Mouse (Mus musculus): ENCODE results near the gene Ptch2. TPM values are rescaled to one million over a fixed set of nuclear protein-coding genes. Genes with fewer than 3 reads are reported as not detected.

The Ptch2 gene
- polyA plus RNA-seq, 1 experiment from 2014 or later: 2.1 TPM

- Histone ChIP-seq H3K9ac (ENCODE audit: low read length) (no peak overlapping the region), H3K4me3 (ENCODE audit: low read length) (no peak overlapping the region), H3K36me3 (ENCODE audit: control insufficient read depth, insufficient read depth) (no peaks in the 10 kb centered on the region), H3K9me3 (replicated peaks; ENCODE audit: control insufficient read depth, low read length) (no peaks in the 10 kb centered on the region), H3K27ac (ENCODE audit: low read length) (no peak overlapping the region), H3K27me3 (ENCODE audit: control insufficient read depth, insufficient read depth, low read length) (no peaks in the 10 kb centered on the region), H3K4me1 (ENCODE audit: control insufficient read depth, insufficient read depth, low read length) (no peaks in the 10 kb centered on the region), H3K4me2 (ENCODE audit: low read depth, low read length) (no peak overlapping the region)
- no peak for ATAC-seq (replicated peaks; ENCODE audit: extremely low read depth, insufficient read depth, low FRiP score)
- WGBS: 89% methylated on average over 25 of the region's 25 CpGs
These were observed 13.5 kb downstream of the Ptch2 start for GRCm38 (mm10) chr4:117109330-117109729.

GRCm38 (mm10) chr4:117110249-117110648, 14.4 kb downstream of the Ptch2 start:
- H3K36me3 ChIP-seq (ENCODE audit: control insufficient read depth, insufficient read depth): no peaks in the 10 kb centered on the region
- WGBS: 82% methylated on average over 13 of the region's 13 CpGs
- no peaks in the 10 kb centered on the region for H3K27me3 ChIP-seq (ENCODE audit: control insufficient read depth, insufficient read depth, low read length)
- no peak overlapping the region for H3K4me3 ChIP-seq (ENCODE audit: low read length)
- no peak overlapping the region for H3K4me2 ChIP-seq (ENCODE audit: low read depth, low read length)
- no peaks in the 10 kb centered on the region for H3K4me1 ChIP-seq (ENCODE audit: control insufficient read depth, insufficient read depth, low read length)
- no peak overlapping the region for H3K9ac ChIP-seq (ENCODE audit: low read length)
- ATAC-seq (replicated peaks; ENCODE audit: extremely low read depth, insufficient read depth, low FRiP score): no peak
- no peak overlapping the region for H3K27ac ChIP-seq (ENCODE audit: low read length)
- H3K9me3 ChIP-seq (replicated peaks; ENCODE audit: control insufficient read depth, low read length): no peaks in the 10 kb centered on the region

DNA sequence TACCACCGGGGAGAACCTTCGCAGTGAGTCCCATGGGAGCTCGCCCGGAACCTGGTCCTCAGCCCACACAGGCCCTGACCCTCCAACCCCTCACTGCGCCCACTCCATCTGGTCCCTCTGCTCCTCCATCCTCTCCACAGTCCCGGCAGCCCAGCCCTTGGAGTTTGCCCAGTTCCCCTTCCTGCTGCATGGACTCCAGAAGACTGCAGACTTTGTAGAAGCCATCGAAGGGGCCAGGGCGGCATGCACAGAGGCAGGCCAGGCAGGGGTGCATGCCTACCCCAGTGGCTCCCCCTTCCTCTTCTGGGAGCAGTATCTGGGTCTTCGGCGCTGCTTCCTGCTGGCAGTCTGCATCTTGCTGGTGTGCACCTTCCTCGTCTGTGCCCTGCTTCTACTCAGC, 15.1 kb downstream of the Ptch2 start:
- Histone ChIP-seq H3K4me2 (ENCODE audit: low read depth, low read length) (no peak overlapping the region), H3K36me3 (ENCODE audit: control insufficient read depth, insufficient read depth) (no peaks in the 10 kb centered on the region)
- WGBS: 83% methylated on average over 11 of the region's 11 CpGs

GRCm38 (mm10) chr4:117113237-117113636, 17.4 kb downstream of the Ptch2 start:
- no peaks in the 10 kb centered on the region for H3K27me3 ChIP-seq (ENCODE audit: control insufficient read depth, insufficient read depth, low read length)
- ATAC-seq (replicated peaks; ENCODE audit: extremely low read depth, insufficient read depth, low FRiP score): no peak
- H3K4me3 ChIP-seq (ENCODE audit: low read length): no peak overlapping the region
- no peaks in the 10 kb centered on the region for H3K9me3 ChIP-seq (replicated peaks; ENCODE audit: control insufficient read depth, low read length)
- no peak overlapping the region for H3K9ac ChIP-seq (ENCODE audit: low read length)
- WGBS: 96% methylated on average over 1 of the region's 1 CpGs
- H3K4me2 ChIP-seq (ENCODE audit: low read depth, low read length): no peak overlapping the region
- H3K27ac ChIP-seq (ENCODE audit: low read length): no peak overlapping the region
- no peaks in the 10 kb centered on the region for H3K36me3 ChIP-seq (ENCODE audit: control insufficient read depth, insufficient read depth)
- H3K4me1 ChIP-seq (ENCODE audit: control insufficient read depth, insufficient read depth, low read length): no peaks in the 10 kb centered on the region

More for the DNA sequence above, 15.1 kb downstream of the Ptch2 start:
- no peak overlapping the region for H3K9ac ChIP-seq (ENCODE audit: low read length)
- H3K4me3 ChIP-seq (ENCODE audit: low read length): no peak overlapping the region
- no peak for ATAC-seq (replicated peaks; ENCODE audit: extremely low read depth, insufficient read depth, low FRiP score)
- H3K27me3 ChIP-seq (ENCODE audit: control insufficient read depth, insufficient read depth, low read length): no peaks in the 10 kb centered on the region
- H3K27ac ChIP-seq (ENCODE audit: low read length): no peak overlapping the region
- no peaks in the 10 kb centered on the region for H3K9me3 ChIP-seq (replicated peaks; ENCODE audit: control insufficient read depth, low read length)
- H3K4me1 ChIP-seq (ENCODE audit: control insufficient read depth, insufficient read depth, low read length): no peaks in the 10 kb centered on the region

- peaks cover 6% of the 10 kb centered on the region for H3K4me1 ChIP-seq (ENCODE audit: control insufficient read depth, insufficient read depth, low read length)
- no peak for ATAC-seq (replicated peaks; ENCODE audit: extremely low read depth, insufficient read depth, low FRiP score)
- no peak overlapping the region for H3K27ac ChIP-seq (ENCODE audit: low read length)
- WGBS: 78% methylated on average over 5 of the region's 5 CpGs
- no peak overlapping the region for H3K9ac ChIP-seq (ENCODE audit: low read length)
- H3K9me3 ChIP-seq (replicated peaks; ENCODE audit: control insufficient read depth, low read length): no peaks in the 10 kb centered on the region
- H3K4me3 ChIP-seq (ENCODE audit: low read length): no peak overlapping the region
- no peaks in the 10 kb centered on the region for H3K36me3 ChIP-seq (ENCODE audit: control insufficient read depth, insufficient read depth)
- no peaks in the 10 kb centered on the region for H3K27me3 ChIP-seq (ENCODE audit: control insufficient read depth, insufficient read depth, low read length)
- H3K4me2 ChIP-seq (ENCODE audit: low read depth, low read length): no peak overlapping the region
These were observed 19.7 kb downstream of the Ptch2 start for GRCm38 (mm10) chr4:117115592-117115991.

GRCm38 (mm10) chr4:117117931-117118330, 22.1 kb downstream of the Ptch2 start:
- Histone ChIP-seq H3K4me2 (ENCODE audit: low read depth, low read length) (no peak overlapping the region), H3K27me3 (ENCODE audit: control insufficient read depth, insufficient read depth, low read length) (no peaks in the 10 kb centered on the region)
- WGBS: 90% methylated on average over 7 of the region's 7 CpGs

DNA sequence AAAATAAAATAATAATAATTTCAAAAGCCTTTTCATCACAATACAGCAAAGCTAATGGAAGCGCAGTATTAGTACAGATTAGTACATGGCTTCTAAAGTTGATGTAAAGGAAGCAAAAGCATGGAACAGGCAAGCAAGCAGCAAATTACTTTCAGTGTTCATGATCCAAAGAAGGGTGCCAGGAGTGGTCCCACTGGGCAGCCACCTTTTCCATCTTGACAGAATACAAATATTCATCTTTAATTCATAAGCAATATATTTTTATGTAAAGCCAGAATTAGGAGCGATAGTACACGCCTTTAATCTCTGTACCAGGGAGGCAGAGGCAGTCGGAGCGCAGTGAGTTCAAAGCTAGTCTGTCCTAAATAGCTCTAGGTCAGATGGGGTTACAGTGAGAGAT, 23.8 kb downstream of the Ptch2 start:
- 72% methylated on average over 5 of the region's 5 CpGs for WGBS
- peak overlapping the region; percentile 92 for H3K4me2 ChIP-seq (ENCODE audit: low read depth, low read length)
- no peaks in the 10 kb centered on the region for H3K9me3 ChIP-seq (replicated peaks; ENCODE audit: control insufficient read depth, low read length)
- no peaks in the 10 kb centered on the region for H3K36me3 ChIP-seq (ENCODE audit: control insufficient read depth, insufficient read depth)
- peak overlapping the region; percentile 62 for H3K4me3 ChIP-seq (ENCODE audit: low read length)
- H3K27me3 ChIP-seq (ENCODE audit: control insufficient read depth, insufficient read depth, low read length): no peaks in the 10 kb centered on the region
- ATAC-seq (replicated peaks; ENCODE audit: extremely low read depth, insufficient read depth, low FRiP score): no peak
- peak overlapping the region; percentile 92 for H3K27ac ChIP-seq (ENCODE audit: low read length)
- peak overlapping the region; percentile 70 for H3K9ac ChIP-seq (ENCODE audit: low read length)
- H3K4me1 ChIP-seq (ENCODE audit: control insufficient read depth, insufficient read depth, low read length): peaks cover 10% of the 10 kb centered on the region

More at GRCm38 (mm10) chr4:117117931-117118330, 22.1 kb downstream of the Ptch2 start:
- H3K9me3 ChIP-seq (replicated peaks; ENCODE audit: control insufficient read depth, low read length): no peaks in the 10 kb centered on the region
- H3K4me1 ChIP-seq (ENCODE audit: control insufficient read depth, insufficient read depth, low read length): peaks cover 8% of the 10 kb centered on the region
- no peak overlapping the region for H3K9ac ChIP-seq (ENCODE audit: low read length)
- no peak overlapping the region for H3K27ac ChIP-seq (ENCODE audit: low read length)
- no peak for ATAC-seq (replicated peaks; ENCODE audit: extremely low read depth, insufficient read depth, low FRiP score)
- H3K4me3 ChIP-seq (ENCODE audit: low read length): no peak overlapping the region
- no peaks in the 10 kb centered on the region for H3K36me3 ChIP-seq (ENCODE audit: control insufficient read depth, insufficient read depth)

DNA sequence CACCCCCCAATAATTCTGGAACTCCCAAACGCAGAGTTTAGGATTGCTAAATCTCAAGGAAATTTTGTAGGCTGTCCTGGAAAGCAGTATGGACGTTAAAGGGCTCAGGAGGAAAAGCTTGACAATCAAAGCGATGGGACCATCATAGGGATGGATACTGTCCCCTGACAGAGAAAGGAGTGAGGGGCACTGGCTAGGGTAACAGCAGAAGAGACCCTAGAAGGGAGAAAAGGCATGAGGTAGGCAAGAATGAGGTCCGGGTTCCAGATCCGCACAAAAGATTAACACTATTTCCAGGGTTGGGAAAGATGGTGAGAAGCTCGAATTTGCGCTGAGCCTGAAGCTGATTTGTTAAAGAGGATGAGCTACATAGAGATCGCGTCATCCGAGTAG, 24.2 kb downstream of the Ptch2 start:
- peak overlapping the region; percentile 92 for H3K27ac ChIP-seq (ENCODE audit: low read length)
- H3K27me3 ChIP-seq (ENCODE audit: control insufficient read depth, insufficient read depth, low read length): no peaks in the 10 kb centered on the region
- H3K4me3 ChIP-seq (ENCODE audit: low read length): peak overlapping the region; percentile 62
- peak overlapping the region; percentile 70 for H3K9ac ChIP-seq (ENCODE audit: low read length)
- no peak for ATAC-seq (replicated peaks; ENCODE audit: extremely low read depth, insufficient read depth, low FRiP score)
- H3K4me1 ChIP-seq (ENCODE audit: control insufficient read depth, insufficient read depth, low read length): peaks cover 14% of the 10 kb centered on the region
- WGBS: 4% methylated on average over 10 of the region's 10 CpGs
- peak overlapping the region; percentile 92 for H3K4me2 ChIP-seq (ENCODE audit: low read depth, low read length)
- no peaks in the 10 kb centered on the region for H3K36me3 ChIP-seq (ENCODE audit: control insufficient read depth, insufficient read depth)
- no peaks in the 10 kb centered on the region for H3K9me3 ChIP-seq (replicated peaks; ENCODE audit: control insufficient read depth, low read length)

GRCm38 (mm10) chr4:117120445-117121414, 24.9 kb downstream of the Ptch2 start:
- Histone ChIP-seq H3K9ac (ENCODE audit: low read length) (peak overlapping the region; percentile 70), H3K36me3 (ENCODE audit: control insufficient read depth, insufficient read depth) (no peaks in the 10 kb centered on the region), H3K9me3 (replicated peaks; ENCODE audit: control insufficient read depth, low read length) (no peaks in the 10 kb centered on the region), H3K27me3 (ENCODE audit: control insufficient read depth, insufficient read depth, low read length) (no peaks in the 10 kb centered on the region), H3K4me1 (ENCODE audit: control insufficient read depth, insufficient read depth, low read length) (peaks cover 21% of the 10 kb centered on the region), H3K27ac (ENCODE audit: low read length) (peak overlapping the region; percentile 92), H3K4me2 (ENCODE audit: low read depth, low read length) (peak overlapping the region; percentile 92), H3K4me3 (ENCODE audit: low read length) (peak overlapping the region; percentile 62)
- under 1% methylated on average over 69 of the region's 69 CpGs for WGBS
- ATAC-seq (replicated peaks; ENCODE audit: extremely low read depth, insufficient read depth, low FRiP score): peak; percentile 92
